Mouse (Mus musculus) cerebellum, adult 2 months (tissue): ENCODE results near the gene Eras.

Experiments
- CTCF ChIP-seq: fragments of 200-500 bp; IDR thresholded peaks from 2 replicates; pipeline ENCODE4 v1.5.1; 2011; ENCODE audit warnings: low read depth, mild to moderate bottlenecking, control low read depth, low read length, moderate library complexity, borderline replicate concordance; ENCODE audit not compliant: insufficient read depth
- POLR2A ChIP-seq: fragments of 200-500 bp; IDR thresholded peaks from 2 replicates; pipeline ENCODE4 v1.6.1; 2011; ENCODE audit warnings: low read length, control low read depth, borderline replicate concordance; ENCODE audit not compliant: insufficient read depth

- TF ChIP-seq CTCF (no peak), POLR2A (no peak)
These were observed 49.5 kb upstream of the Eras start, which contains the start of gene Gata1 for GRCm38 (mm10) chrX:7977892-7978291.
